Mouse (Mus musculus) olfactory bulb, adult 2 months (tissue): ENCODE data around the gene Alkbh2.

ENCODE experiments used
- CTCF ChIP-seq: fragments of 200-500 bp; IDR thresholded peaks from 2 replicates; pipeline ENCODE4 v1.5.1; 2012; ENCODE audit warnings: low read depth, mild to moderate bottlenecking, low read length, moderate library complexity; ENCODE audit not compliant: insufficient read depth
- POLR2A ChIP-seq: fragments of 200-500 bp; IDR thresholded peaks from 2 replicates; pipeline ENCODE4 v1.6.1; 2012; ENCODE audit warnings: mild to moderate bottlenecking, low read depth, low read length, moderate library complexity; ENCODE audit not compliant: insufficient read depth

DNA sequence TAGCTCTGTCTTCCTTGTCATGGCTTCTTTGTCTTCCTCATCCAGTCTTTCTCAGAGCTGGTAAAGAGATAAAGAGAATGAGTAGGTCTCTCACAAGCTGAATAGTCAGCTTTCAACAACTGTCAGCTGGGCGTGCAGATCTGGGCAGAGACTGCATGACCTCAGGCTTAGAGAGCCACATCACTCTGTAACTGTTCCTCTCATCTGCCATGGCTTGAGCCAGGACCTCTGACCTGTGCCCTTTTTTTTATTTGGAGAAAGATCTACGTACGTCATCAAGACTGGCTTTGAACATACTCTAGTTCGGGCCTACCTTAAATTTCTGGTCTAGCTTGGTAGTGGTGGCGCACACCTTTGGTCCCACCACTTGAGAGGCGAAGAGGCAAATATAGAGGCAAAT is 4.8 kb upstream of the Alkbh2 start:
- TF ChIP-seq POLR2A (no peak), CTCF (no peak)
